Mouse (Mus musculus) lung, adult 2 months (tissue): ENCODE measurements around the gene Lrrc1.

Experiments
- CTCF ChIP-seq: fragments of 200-500 bp; IDR thresholded peaks from 2 replicates; pipeline ENCODE4 v1.5.1; 2011; ENCODE audit warnings: mild to moderate bottlenecking, low read length, control low read depth; ENCODE audit not compliant: insufficient read depth
- POLR2A ChIP-seq: fragments of 200-500 bp; IDR thresholded peaks from 2 replicates; pipeline ENCODE4 v1.6.1; 2011; ENCODE audit warnings: low read depth, mild to moderate bottlenecking, control low read depth, low read length, borderline replicate concordance; ENCODE audit errors: extremely low read depth

DNA sequence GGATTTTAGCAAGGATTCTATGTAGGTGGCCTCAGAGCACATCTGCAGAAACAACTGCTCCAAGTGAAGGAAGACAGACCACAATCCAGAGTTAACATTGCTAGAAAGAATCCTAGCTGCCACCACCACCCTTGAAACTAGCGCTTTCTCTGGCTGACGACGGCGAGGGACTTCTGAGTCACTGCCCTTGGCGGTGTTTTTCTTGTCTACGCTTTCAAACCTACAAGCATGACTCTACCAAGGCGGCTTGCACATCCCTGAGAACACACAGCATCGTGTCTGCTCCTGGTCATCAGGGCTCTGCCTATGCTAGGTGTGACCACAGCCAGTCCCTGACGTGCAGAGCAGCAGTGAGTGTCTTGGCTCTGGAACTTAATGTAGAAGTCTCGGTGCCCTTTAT is 59.9 kb downstream of the Lrrc1 start:
- TF ChIP-seq CTCF (no peak), POLR2A (no peak)
